Mouse (Mus musculus): ENCODE results near the gene Srrm3. TPM values are rescaled to one million over a fixed set of nuclear protein-coding genes. Genes with fewer than 3 reads are reported as not detected.

Srrm3 gene
- polyA plus RNA-seq, 1 experiment from 2014 or later: not detected

GRCm38 (mm10) chr5:135843418-135843817 is 36.7 kb downstream of the Srrm3 start:
- H3K4me2 ChIP-seq (ENCODE audit: low read depth, low read length): no peak overlapping the region
- H3K27ac ChIP-seq (ENCODE audit: low read depth): no peak overlapping the region
- no peak overlapping the region for H3K9ac ChIP-seq (replicated peaks)
- DNase-seq (peak; percentile 59), ATAC-seq (no peak)
- H3K36me3 ChIP-seq (replicated peaks; ENCODE audit: insufficient read depth, low read length): no peaks in the 10 kb centered on the region
- H3K27me3 ChIP-seq (ENCODE audit: insufficient read depth, low read length): no peaks in the 10 kb centered on the region
- no peak overlapping the region for H3K4me3 ChIP-seq (ENCODE audit: low read depth, low read length)
- no peaks in the 10 kb centered on the region for H3K9me3 ChIP-seq (ENCODE audit: low read length)
- no peaks in the 10 kb centered on the region for H3K4me1 ChIP-seq (ENCODE audit: insufficient read depth)
- 25% methylated on average over 5 of the region's 5 CpGs for WGBS (ENCODE audit: insufficient replicate concordance)
- TF ChIP-seq EP300 (IDR thresholded peaks at IDR 0.05; ENCODE audit: low read depth) (no peak), CTCF (IDR thresholded peaks at IDR 0.05; ENCODE audit: low read depth) (no peak)

- Histone ChIP-seq H3K4me1 (ENCODE audit: insufficient read depth) (no peaks in the 10 kb centered on the region), H3K4me3 (ENCODE audit: low read depth, low read length) (no peak overlapping the region), H3K27ac (ENCODE audit: low read depth) (no peak overlapping the region), H3K4me2 (ENCODE audit: low read depth, low read length) (no peak overlapping the region), H3K27me3 (ENCODE audit: insufficient read depth, low read length) (peaks cover 14% of the 10 kb centered on the region), H3K9ac (replicated peaks) (no peak overlapping the region), H3K36me3 (replicated peaks; ENCODE audit: insufficient read depth, low read length) (no peaks in the 10 kb centered on the region), H3K9me3 (ENCODE audit: low read length) (no peaks in the 10 kb centered on the region)
- ATAC-seq (no peak), DNase-seq (no peak)
- 72% methylated on average over 13 of the region's 13 CpGs for WGBS (ENCODE audit: insufficient replicate concordance)
- TF ChIP-seq CTCF (IDR thresholded peaks at IDR 0.05; ENCODE audit: low read depth) (no peak), EP300 (IDR thresholded peaks at IDR 0.05; ENCODE audit: low read depth) (no peak)
Observed at GRCm38 (mm10) chr5:135845676-135846320, 39.1 kb downstream of the Srrm3 start.

- H3K36me3 ChIP-seq (replicated peaks; ENCODE audit: insufficient read depth, low read length): no peaks in the 10 kb centered on the region
- no peaks in the 10 kb centered on the region for H3K4me1 ChIP-seq (ENCODE audit: insufficient read depth)
- H3K27ac ChIP-seq (ENCODE audit: low read depth): no peak overlapping the region
- TF ChIP-seq CTCF (IDR thresholded peaks at IDR 0.05; ENCODE audit: low read depth): peak; percentile 26; the same call in 1 of the 2 replicates
- no peak for TF ChIP-seq EP300 (IDR thresholded peaks at IDR 0.05; ENCODE audit: low read depth)
- peaks cover 31% of the 10 kb centered on the region for H3K27me3 ChIP-seq (ENCODE audit: insufficient read depth, low read length)
- H3K4me2 ChIP-seq (ENCODE audit: low read depth, low read length): no peak overlapping the region
- H3K9ac ChIP-seq (replicated peaks): no peak overlapping the region
- H3K9me3 ChIP-seq (ENCODE audit: low read length): no peaks in the 10 kb centered on the region
- no peak overlapping the region for H3K4me3 ChIP-seq (ENCODE audit: low read depth, low read length)
- ATAC-seq (no peak), DNase-seq (no peak)
- WGBS (ENCODE audit: insufficient replicate concordance): 67% methylated on average over 4 of the region's 4 CpGs
Observed at GRCm38 (mm10) chr5:135847460-135847859, 40.8 kb downstream of the Srrm3 start.

GRCm38 (mm10) chr5:135847881-135848280 is 41.2 kb downstream of the Srrm3 start:
- WGBS (ENCODE audit: insufficient replicate concordance): 71% methylated on average over 3 of the region's 3 CpGs

GRCm38 (mm10) chr5:135851024-135851423 is 44.3 kb downstream of the Srrm3 start:
- Histone ChIP-seq H3K27me3 (ENCODE audit: insufficient read depth, low read length) (peaks cover 55% of the 10 kb centered on the region), H3K27ac (ENCODE audit: low read depth) (no peak overlapping the region), H3K4me2 (ENCODE audit: low read depth, low read length) (no peak overlapping the region), H3K4me3 (ENCODE audit: low read depth, low read length) (no peak overlapping the region), H3K4me1 (ENCODE audit: insufficient read depth) (no peaks in the 10 kb centered on the region), H3K9ac (replicated peaks) (no peak overlapping the region), H3K9me3 (ENCODE audit: low read length) (no peaks in the 10 kb centered on the region), H3K36me3 (replicated peaks; ENCODE audit: insufficient read depth, low read length) (no peaks in the 10 kb centered on the region)
- no peak for TF ChIP-seq EP300 (IDR thresholded peaks at IDR 0.05; ENCODE audit: low read depth)
- TF ChIP-seq CTCF (IDR thresholded peaks at IDR 0.05; ENCODE audit: low read depth): no peak
- DNase-seq: no peak
- no peak for ATAC-seq
- under 1% methylated on average over 15 of the region's 15 CpGs for WGBS (ENCODE audit: insufficient replicate concordance)

More at GRCm38 (mm10) chr5:135847881-135848280, 41.2 kb downstream of the Srrm3 start:
- Histone ChIP-seq H3K4me3 (ENCODE audit: low read depth, low read length) (no peak overlapping the region), H3K4me1 (ENCODE audit: insufficient read depth) (no peaks in the 10 kb centered on the region), H3K9ac (replicated peaks) (no peak overlapping the region), H3K27me3 (ENCODE audit: insufficient read depth, low read length) (peaks cover 35% of the 10 kb centered on the region), H3K36me3 (replicated peaks; ENCODE audit: insufficient read depth, low read length) (no peaks in the 10 kb centered on the region), H3K9me3 (ENCODE audit: low read length) (no peaks in the 10 kb centered on the region), H3K4me2 (ENCODE audit: low read depth, low read length) (no peak overlapping the region), H3K27ac (ENCODE audit: low read depth) (no peak overlapping the region)
- TF ChIP-seq EP300 (IDR thresholded peaks at IDR 0.05; ENCODE audit: low read depth) (no peak), CTCF (IDR thresholded peaks at IDR 0.05; ENCODE audit: low read depth) (no peak)
- DNase-seq: no peak
- no peak for ATAC-seq

GRCm38 (mm10) chr5:135851481-135851880 is 44.8 kb downstream of the Srrm3 start:
- TF ChIP-seq EP300 (IDR thresholded peaks at IDR 0.05; ENCODE audit: low read depth) (no peak), CTCF (IDR thresholded peaks at IDR 0.05; ENCODE audit: low read depth) (no peak)
- no peak overlapping the region for H3K4me3 ChIP-seq (ENCODE audit: low read depth, low read length)
- 9% methylated on average over 14 of the region's 14 CpGs for WGBS (ENCODE audit: insufficient replicate concordance)
- ATAC-seq (no peak), DNase-seq (no peak)
- H3K27ac ChIP-seq (ENCODE audit: low read depth): no peak overlapping the region
- no peak overlapping the region for H3K9ac ChIP-seq (replicated peaks)
- H3K9me3 ChIP-seq (ENCODE audit: low read length): no peaks in the 10 kb centered on the region
- no peaks in the 10 kb centered on the region for H3K36me3 ChIP-seq (replicated peaks; ENCODE audit: insufficient read depth, low read length)
- H3K4me2 ChIP-seq (ENCODE audit: low read depth, low read length): no peak overlapping the region
- peaks cover 59% of the 10 kb centered on the region for H3K27me3 ChIP-seq (ENCODE audit: insufficient read depth, low read length)
- H3K4me1 ChIP-seq (ENCODE audit: insufficient read depth): no peaks in the 10 kb centered on the region

All from liver, postnatal 0 days (tissue).